Mouse (Mus musculus) megakaryocyte, embryonic 14.5 days (primary cell): ENCODE data around the gene Tmem101.

Experiments
- FLI1 ChIP-seq: IDR thresholded peaks from 2 replicates; pipeline ENCODE4 v1.6.1; 2012; ENCODE audit warnings: low read length, inconsistent platforms, mixed read lengths
- GATA1 ChIP-seq: IDR thresholded peaks from 3 replicates; pipeline ENCODE4 v1.6.1; 2012; ENCODE audit warnings: mixed read lengths, low read length, inconsistent platforms, borderline replicate concordance

DNA sequence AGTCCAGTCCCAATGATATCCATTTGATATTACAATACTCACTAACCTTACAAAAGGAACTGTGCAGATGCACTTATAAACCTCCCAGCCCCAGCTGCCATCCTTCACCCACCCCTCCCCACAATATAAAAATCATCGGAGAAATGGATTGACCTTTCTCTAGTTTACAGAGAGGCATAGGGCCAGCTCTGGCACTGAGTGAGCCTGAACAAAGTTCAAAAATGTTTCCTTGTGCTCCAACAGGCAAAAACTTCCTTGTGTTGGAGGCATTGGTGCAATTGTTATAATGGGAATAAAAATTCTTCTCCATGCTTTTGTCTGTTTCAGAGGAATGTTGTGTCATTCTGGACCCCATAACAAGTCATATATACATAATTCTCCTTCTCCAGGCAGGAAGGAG is 30.0 kb upstream of the Tmem101 start:
- TF ChIP-seq GATA1: no peak
- no peak for TF ChIP-seq FLI1
